Mouse (Mus musculus) liver, postnatal 0 days (tissue): ENCODE results near the gene Map3k7. TPM values are rescaled to one million over a fixed set of nuclear protein-coding genes. Genes with fewer than 3 reads are reported as not detected.
"Not testable (repeated sequence)": the region's sequence is repeated elsewhere in the genome, so short reads cannot be mapped to it uniquely, and the experiment has no call there.

Experiments
- ATAC-seq: fragments of 200-750 bp; cut with Nextera tagmentation; 2 replicates; pipeline ENCODE4 v1.8.0; 2017; ENCODE audit warnings: mild to moderate bottlenecking, moderate library complexity
- DNase-seq: peaks from one replicate; pipeline ENCODE4 v3.0.0-alpha.2; 2016
- H3K27ac ChIP-seq: fragments of 300-500 bp; sonication (generic); 2 replicates; pipeline ENCODE4 v1.5.1; 2014; ENCODE audit warnings: antibody characterized with exemption, moderate library complexity, mild to moderate bottlenecking, low read depth
- H3K27me3 ChIP-seq: fragments of 300-500 bp; sonication (generic); 2 replicates; pipeline ENCODE4 v1.6.1; 2014; ENCODE audit warnings: low read length, control low read depth, mixed read lengths; ENCODE audit not compliant: insufficient read depth
- H3K36me3 ChIP-seq: fragments of 300-500 bp; sonication (generic); replicated peaks from 2 replicates; pipeline ENCODE4 v1.6.1; 2014; ENCODE audit warnings: mild to moderate bottlenecking, control low read depth, low read length, moderate library complexity, mixed read lengths; ENCODE audit not compliant: insufficient read depth
- H3K4me1 ChIP-seq: fragments of 300-500 bp; sonication (generic); 2 replicates; pipeline ENCODE4 v1.6.1; 2014; ENCODE audit warnings: antibody characterized with exemption, mild to moderate bottlenecking, control low read depth; ENCODE audit not compliant: insufficient read depth
- H3K4me2 ChIP-seq: fragments of 300-500 bp; sonication (generic); 2 replicates; pipeline ENCODE4 v1.6.1; 2014; ENCODE audit warnings: low read depth, mild to moderate bottlenecking, low read length, moderate library complexity, mixed read lengths
- H3K4me3 ChIP-seq: fragments of 300-500 bp; sonication (generic); 2 replicates; pipeline ENCODE4 v1.5.1; 2014; ENCODE audit warnings: low read depth, low read length
- H3K9ac ChIP-seq: fragments of 300-500 bp; sonication (generic); replicated peaks from 2 replicates; pipeline ENCODE4 v1.6.1; 2014; ENCODE audit warnings: mild to moderate bottlenecking, moderate library complexity
- H3K9me3 ChIP-seq: fragments of 300-500 bp; sonication (generic); 2 replicates; pipeline ENCODE4 v1.6.1; 2016; ENCODE audit warnings: mild to moderate bottlenecking, control low read depth, low read length, mixed read lengths
- CTCF ChIP-seq: sonication (generic); IDR thresholded peaks from 2 replicates; pipeline ENCODE4 v1.5.1; 2016; ENCODE audit warnings: antibody characterized with exemption, low read depth
- EP300 ChIP-seq: IDR thresholded peaks from 2 replicates; pipeline ENCODE4 v1.6.1; 2016; ENCODE audit warnings: antibody characterized with exemption, low read depth, mild to moderate bottlenecking
- WGBS: fragments of 180-500 bp; shearing (Covaris S2); extraction: QIAGEN DNeasy Blood & Tissue Kit; methylation state at CpG from one replicate; pipeline ENCODE4 v1.1.7; 2014; ENCODE audit not compliant: insufficient replicate concordance; 5-methylcytosine and 5-hydroxymethylcytosine counted together
- polyA plus RNA-seq: library from polyadenylated mRNA; unstranded; fragments of >200 nt; fragmentation: Nextera tagmentation; extraction: Ambion mirVana; gene quantifications from 2 replicates; pipeline ENCODE4 v1.2.1, GENCODE M21; 2015

Gene Map3k7
- polyA plus RNA-seq, 1 experiment from 2014 or later = 8.0 TPM

- Histone ChIP-seq H3K9me3 (no peaks in the 10 kb centered on the region), H3K9ac (no peak overlapping the region), H3K27ac (no peak overlapping the region), H3K4me3 (no peak overlapping the region), H3K27me3 (no peaks in the 10 kb centered on the region), H3K36me3 (peaks cover 16% of the 10 kb centered on the region), H3K4me1 (peaks cover 8% of the 10 kb centered on the region), H3K4me2 (no peak overlapping the region)
- TF ChIP-seq EP300 (no peak), CTCF (no peak)
- DNase-seq (no peak), ATAC-seq (no peak)
- 85% methylated on average over 3 of the region's 3 CpGs for WGBS
These were observed 43.3 kb downstream of the Map3k7 start for GRCm38 (mm10) chr4:32007174-32007573.

- ATAC-seq = no peak
- peaks cover 8% of the 10 kb centered on the region for H3K4me1 ChIP-seq
- no peaks in the 10 kb centered on the region for H3K9me3 ChIP-seq
- no peak overlapping the region for H3K4me3 ChIP-seq
- H3K27me3 ChIP-seq = no peaks in the 10 kb centered on the region
- DNase-seq = no peak
- TF ChIP-seq CTCF = no peak
- TF ChIP-seq EP300 = no peak
- 88% methylated on average over 4 of the region's 4 CpGs for WGBS
- peaks cover 16% of the 10 kb centered on the region for H3K36me3 ChIP-seq
- H3K27ac ChIP-seq = no peak overlapping the region
- H3K9ac ChIP-seq = no peak overlapping the region
- no peak overlapping the region for H3K4me2 ChIP-seq
These were observed 44.2 kb downstream of the Map3k7 start for GRCm38 (mm10) chr4:32008095-32008494.

- H3K27me3 ChIP-seq = no peaks in the 10 kb centered on the region
- DNase-seq (no peak), ATAC-seq (no peak)
- peak overlapping the region; percentile 58; the same call in 1 of the 2 replicates for H3K27ac ChIP-seq
- no peak overlapping the region for H3K4me3 ChIP-seq
- WGBS = 71% methylated on average over 5 of the region's 5 CpGs
- TF ChIP-seq CTCF (no peak), EP300 (no peak)
- H3K9ac ChIP-seq = no peak overlapping the region
- peaks cover 8% of the 10 kb centered on the region for H3K4me1 ChIP-seq
- no peaks in the 10 kb centered on the region for H3K9me3 ChIP-seq
- no peak overlapping the region for H3K4me2 ChIP-seq
- peaks cover 16% of the 10 kb centered on the region for H3K36me3 ChIP-seq
These were observed 46.9 kb downstream of the Map3k7 start for GRCm38 (mm10) chr4:32010808-32011207.

- Histone ChIP-seq H3K36me3 (peaks cover 22% of the 10 kb centered on the region), H3K27ac (peak overlapping the region; percentile 58; the same call in 1 of the 2 replicates), H3K4me3 (no peak overlapping the region), H3K4me1 (peaks cover 8% of the 10 kb centered on the region), H3K9ac (no peak overlapping the region), H3K4me2 (no peak overlapping the region; the same call in 1 of the 2 replicates), H3K27me3 (no peaks in the 10 kb centered on the region), H3K9me3 (no peaks in the 10 kb centered on the region)
- peak; percentile 72; the same call in 1 of the 2 replicates for ATAC-seq
- TF ChIP-seq EP300 (no peak), CTCF (no peak)
- 62% methylated on average over 6 of the region's 6 CpGs for WGBS
- no peak for DNase-seq
These were observed 47.5 kb downstream of the Map3k7 start for GRCm38 (mm10) chr4:32011218-32011973.

- Histone ChIP-seq H3K4me2 (no peak overlapping the region), H3K27me3 (no peaks in the 10 kb centered on the region), H3K4me1 (no peaks in the 10 kb centered on the region), H3K36me3 (peaks cover 42% of the 10 kb centered on the region), H3K27ac (no peak overlapping the region), H3K4me3 (no peak overlapping the region), H3K9ac (no peak overlapping the region), H3K9me3 (no peaks in the 10 kb centered on the region)
- WGBS = 83% methylated on average over 3 of the region's 3 CpGs
- ATAC-seq (no peak), DNase-seq (no peak)
- no peak for TF ChIP-seq CTCF
- TF ChIP-seq EP300 = no peak
These were observed 57.2 kb downstream of the Map3k7 start for GRCm38 (mm10) chr4:32021131-32021530.

- WGBS = 92% methylated on average over 6 of the region's 6 CpGs
- peaks cover 32% of the 10 kb centered on the region for H3K36me3 ChIP-seq
- H3K4me1 ChIP-seq = no peaks in the 10 kb centered on the region
- no peak overlapping the region for H3K9ac ChIP-seq
- H3K4me3 ChIP-seq = no peak overlapping the region
- no peaks in the 10 kb centered on the region for H3K9me3 ChIP-seq
- H3K27ac ChIP-seq = no peak overlapping the region
- DNase-seq (no peak), ATAC-seq (no peak)
- TF ChIP-seq CTCF = no peak
- TF ChIP-seq EP300 = no peak
- no peaks in the 10 kb centered on the region for H3K27me3 ChIP-seq
- H3K4me2 ChIP-seq = no peak overlapping the region
These were observed 58.4 kb downstream of the Map3k7 start for GRCm38 (mm10) chr4:32022321-32022720.

- not testable (repeated sequence) for H3K4me3 ChIP-seq, H3K4me2 ChIP-seq, ATAC-seq, H3K9me3 ChIP-seq, H3K27ac ChIP-seq, H3K9ac ChIP-seq, H3K4me1 ChIP-seq, H3K27me3 ChIP-seq, DNase-seq
- peaks cover 20% of the 10 kb centered on the region for H3K36me3 ChIP-seq
- WGBS = 75% methylated on average over 2 of the region's 2 CpGs
These were observed 60.3 kb downstream of the Map3k7 start for GRCm38 (mm10) chr4:32024170-32024569.
